Mouse (Mus musculus) ovary, postnatal 36 days (tissue): ENCODE results near the gene 1700001L19Rik.
"Not testable (repeated sequence)": the region's sequence is repeated elsewhere in the genome, so short reads cannot be mapped to it uniquely, and the experiment has no call there.

ENCODE experiments used
- DNase-seq: peaks from one replicate; pipeline ENCODE4 v3.0.0; 2022; ENCODE audit warnings: low spot score, mixed read lengths

Gene 1700001L19Rik

GRCm38 (mm10) chr13:68597199-68597598 lies at the start of gene 1700001L19Rik:
Gene 1700001L19Rik (plus strand): TSS chr13:68597421.
- no peak for DNase-seq

GRCm38 (mm10) chr13:68553391-68553790 lies 43.8 kb upstream of the 1700001L19Rik start:
- DNase-seq, result not testable (repeated sequence)

GRCm38 (mm10) chr13:68568110-68568509 lies 29.1 kb upstream of the 1700001L19Rik start:
- DNase-seq, result no peak

GRCm38 (mm10) chr13:68568548-68568947 lies 28.7 kb upstream of the 1700001L19Rik start:
- no peak for DNase-seq

- peak; percentile 39 for DNase-seq
These were observed 27.5 kb upstream of the 1700001L19Rik start for GRCm38 (mm10) chr13:68569589-68570336.

- no peak for DNase-seq
These were observed 25.0 kb upstream of the 1700001L19Rik start for GRCm38 (mm10) chr13:68572247-68572646.

- peak; percentile 25 for DNase-seq
These were observed 24.0 kb upstream of the 1700001L19Rik start for GRCm38 (mm10) chr13:68572966-68573913.

- DNase-seq, result no peak
These were observed 22.8 kb upstream of the 1700001L19Rik start for GRCm38 (mm10) chr13:68574398-68574797.

- DNase-seq, result peak; percentile 68
These were observed 19.3 kb upstream of the 1700001L19Rik start for GRCm38 (mm10) chr13:68577945-68578344.

- no peak for DNase-seq
These were observed 16.0 kb upstream of the 1700001L19Rik start for GRCm38 (mm10) chr13:68581086-68581740.

GRCm38 (mm10) chr13:68581747-68582516 lies 15.3 kb upstream of the 1700001L19Rik start, which contains the start of the genes Mtrr and Fastkd3:
Gene Mtrr (minus strand): TSS chr13:68582149.
Gene Fastkd3 (plus strand): TSS chr13:68582234.
- DNase-seq, result peak; percentile 98

- DNase-seq, result no peak
These were observed 14.8 kb upstream of the 1700001L19Rik start for GRCm38 (mm10) chr13:68582517-68582780.

GRCm38 (mm10) chr13:68583961-68584360 lies 13.3 kb upstream of the 1700001L19Rik start:
- no peak for DNase-seq

GRCm38 (mm10) chr13:68585441-68585840 lies 11.8 kb upstream of the 1700001L19Rik start:
- no peak for DNase-seq

- no peak for DNase-seq
These were observed 8.9 kb upstream of the 1700001L19Rik start for GRCm38 (mm10) chr13:68588352-68588751.

- no peak for DNase-seq
These were observed 3.4 kb upstream of the 1700001L19Rik start for GRCm38 (mm10) chr13:68593797-68594196.

GRCm38 (mm10) chr13:68597667-68598066 lies 446 bp downstream of the 1700001L19Rik start:
- DNase-seq, result no peak

GRCm38 (mm10) chr13:68598953-68599352 lies 1.7 kb downstream of the 1700001L19Rik start:
- DNase-seq, result no peak

GRCm38 (mm10) chr13:68601184-68601583 lies 4.0 kb downstream of the 1700001L19Rik start:
- no peak for DNase-seq

GRCm38 (mm10) chr13:68603085-68603484 lies 5.9 kb downstream of the 1700001L19Rik start:
- DNase-seq, result no peak

GRCm38 (mm10) chr13:68605689-68606126 lies 8.5 kb downstream of the 1700001L19Rik start:
- peak; percentile 37 for DNase-seq
